Comparison of ENCODE assay signal across 17 mouse cellular contexts in the genomic region with DNA sequence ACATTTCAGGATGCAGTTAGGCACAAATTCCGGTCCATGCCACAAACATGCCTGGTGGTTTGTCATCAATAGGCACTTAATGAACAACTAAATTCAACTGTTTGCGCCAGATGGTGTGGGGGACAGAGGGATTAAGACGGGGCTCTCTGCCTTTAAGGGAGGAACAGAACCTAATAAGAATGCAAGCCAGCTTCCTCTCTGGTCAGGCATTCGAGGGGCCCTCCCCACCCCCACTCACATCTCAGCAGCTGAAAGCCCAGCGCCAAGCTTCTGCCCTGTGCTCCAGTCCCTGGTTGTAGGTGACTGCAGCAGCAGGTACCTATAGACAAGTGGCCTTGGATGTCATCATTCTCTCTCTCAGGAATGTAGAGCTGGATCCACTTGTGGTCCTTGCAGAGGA. TPM values are rescaled to one million over a fixed set of nuclear protein-coding genes. Genes with fewer than 3 reads are reported as not detected.
DNase-seq lines count a peak whose midpoint lies in the region; ATAC-seq lines count a peak whose summit lies in the region.
"Had no signal": no experiment of that assay in that cellular context is flagged by ENCODE, and none has a peak within 500 bp of the region (broad histone marks: within the 10 kb centered on the region; RNA-seq: fewer than 3 reads in every experiment).

No protein-coding gene starts in this region.

- no peak for DNase-seq in hindbrain, embryonic 10.5 days (ENCODE audit: low spot score)
- DNase-seq in embryonic facial prominence, embryonic 14.5 days (ENCODE audit: low spot score) = no peak
- DNase-seq in right cerebral cortex, postnatal 4 days = no peak
- no peak for DNase-seq in adrenal gland, postnatal 14 days
- DNase-seq: gastrocnemius, postnatal 10 days; lung, postnatal 14 days; spleen, adult 18-20 months had no signal

- no peaks in the 10 kb centered on the region for H3K27me3 ChIP-seq in hindbrain, embryonic 10.5 days (ENCODE audit: insufficient read depth, poor library complexity, severe bottlenecking)
- no peaks in the 10 kb centered on the region for H3K27me3 ChIP-seq in hindbrain, embryonic 16.5 days (replicated peaks; ENCODE audit: control insufficient read depth, insufficient read depth, low read length)
- H3K27me3 ChIP-seq in neural tube, embryonic 13.5 days = no peaks in the 10 kb centered on the region
- no peaks in the 10 kb centered on the region for H3K27me3 ChIP-seq in neural tube, embryonic 15.5 days (replicated peaks)
- no peaks in the 10 kb centered on the region for H3K27me3 ChIP-seq in embryonic facial prominence, embryonic 14.5 days (replicated peaks; ENCODE audit: control insufficient read depth, insufficient read depth, low read length)
- H3K27me3 ChIP-seq in limb, embryonic 15.5 days = no peaks in the 10 kb centered on the region
- H3K27me3 ChIP-seq: heart, embryonic 13.5 days; liver, embryonic 12.5 days; Patski had no signal

- 53% methylated on average over 5 of the region's 5 CpGs for WGBS in hindbrain, embryonic 10.5 days
- WGBS in hindbrain, embryonic 16.5 days = 57% methylated on average over 4 of the region's 5 CpGs
- 47% methylated on average over 5 of the region's 5 CpGs for WGBS in neural tube, embryonic 13.5 days
- WGBS in neural tube, embryonic 15.5 days = 47% methylated on average over 5 of the region's 5 CpGs
- 59% methylated on average over 5 of the region's 5 CpGs for WGBS in embryonic facial prominence, embryonic 14.5 days
- WGBS in limb, embryonic 15.5 days = 56% methylated on average over 5 of the region's 5 CpGs

- H3K4me3 ChIP-seq in hindbrain, embryonic 10.5 days = no peak overlapping the region
- H3K4me3 ChIP-seq in hindbrain, embryonic 16.5 days (ENCODE audit: low read length) = no peak overlapping the region
- H3K4me3 ChIP-seq in neural tube, embryonic 13.5 days = no peak overlapping the region
- H3K4me3 ChIP-seq in neural tube, embryonic 15.5 days (replicated peaks) = no peak overlapping the region
- H3K4me3 ChIP-seq in embryonic facial prominence, embryonic 14.5 days (ENCODE audit: low read depth, low read length) = no peak overlapping the region
- no peak overlapping the region for H3K4me3 ChIP-seq in limb, embryonic 15.5 days
- H3K4me3 ChIP-seq: heart, embryonic 13.5 days; layer of hippocampus, adult 2 months; liver, embryonic 12.5 days had no signal

- no peak for ATAC-seq in hindbrain, embryonic 16.5 days
- ATAC-seq in neural tube, embryonic 13.5 days (ENCODE audit: low read depth) = no peak
- ATAC-seq in neural tube, embryonic 15.5 days (ENCODE audit: low FRiP score) = no peak
- ATAC-seq in embryonic facial prominence, embryonic 14.5 days (ENCODE audit: low read depth) = no peak
- ATAC-seq in limb, embryonic 15.5 days (ENCODE audit: insufficient number of reproducible peaks, low FRiP score, low TSS enrichment, low read depth) = no peak
- ATAC-seq: CD4-positive, CD25-positive, alpha-beta regulatory T cell, adult 4 months; intestine, postnatal 0 days; liver, embryonic 12.5 days; Patski had no signal

- H3K9ac ChIP-seq in hindbrain, embryonic 16.5 days (ENCODE audit: low read depth, low read length) = no peak overlapping the region
- H3K9ac ChIP-seq in neural tube, embryonic 13.5 days = no peak overlapping the region
- H3K9ac ChIP-seq in neural tube, embryonic 15.5 days (replicated peaks) = no peak overlapping the region
- H3K9ac ChIP-seq in embryonic facial prominence, embryonic 14.5 days (ENCODE audit: low read depth, low read length) = no peak overlapping the region
- no peak overlapping the region for H3K9ac ChIP-seq in limb, embryonic 15.5 days
- H3K9ac ChIP-seq: heart, embryonic 13.5 days; liver, embryonic 12.5 days had no signal

- no peak overlapping the region for H3K4me2 ChIP-seq in hindbrain, embryonic 16.5 days (ENCODE audit: low read length)
- no peak overlapping the region for H3K4me2 ChIP-seq in neural tube, embryonic 13.5 days
- no peak overlapping the region for H3K4me2 ChIP-seq in neural tube, embryonic 15.5 days
- no peak overlapping the region for H3K4me2 ChIP-seq in embryonic facial prominence, embryonic 14.5 days (ENCODE audit: low read depth, low read length)
- no peak overlapping the region for H3K4me2 ChIP-seq in limb, embryonic 15.5 days
- H3K4me2 ChIP-seq: heart, embryonic 13.5 days; liver, embryonic 12.5 days had no signal

- H3K27ac ChIP-seq in hindbrain, embryonic 10.5 days = peak overlapping the region; percentile 79
- H3K27ac ChIP-seq in hindbrain, embryonic 16.5 days (ENCODE audit: low read depth, low read length) = no peak overlapping the region
- H3K27ac ChIP-seq in neural tube, embryonic 13.5 days (replicated peaks) = peak overlapping the region; percentile 83
- no peak overlapping the region for H3K27ac ChIP-seq in neural tube, embryonic 15.5 days (replicated peaks)
- H3K27ac ChIP-seq in embryonic facial prominence, embryonic 14.5 days (replicated peaks; ENCODE audit: low read depth, low read length) = peak overlapping the region; percentile 82
- peak overlapping the region; percentile 51; the same call in 1 of the 2 replicates for H3K27ac ChIP-seq in limb, embryonic 15.5 days
- H3K27ac ChIP-seq: layer of hippocampus, adult 2 months; liver, embryonic 12.5 days had no signal

- H3K9me3 ChIP-seq in hindbrain, embryonic 10.5 days = no peaks in the 10 kb centered on the region
- no peaks in the 10 kb centered on the region for H3K9me3 ChIP-seq in hindbrain, embryonic 16.5 days (ENCODE audit: control insufficient read depth, low read length)
- no peaks in the 10 kb centered on the region for H3K9me3 ChIP-seq in neural tube, embryonic 13.5 days
- H3K9me3 ChIP-seq in neural tube, embryonic 15.5 days (replicated peaks) = no peaks in the 10 kb centered on the region
- no peaks in the 10 kb centered on the region for H3K9me3 ChIP-seq in embryonic facial prominence, embryonic 14.5 days (ENCODE audit: control insufficient read depth, low read length)
- no peaks in the 10 kb centered on the region for H3K9me3 ChIP-seq in limb, embryonic 15.5 days
- H3K9me3 ChIP-seq: heart, embryonic 13.5 days; liver, embryonic 12.5 days had no signal

- H3K36me3 ChIP-seq in hindbrain, embryonic 10.5 days = no peaks in the 10 kb centered on the region
- no peaks in the 10 kb centered on the region for H3K36me3 ChIP-seq in hindbrain, embryonic 16.5 days (ENCODE audit: control insufficient read depth, insufficient read depth, low read length)
- H3K36me3 ChIP-seq in neural tube, embryonic 13.5 days = no peaks in the 10 kb centered on the region
- H3K36me3 ChIP-seq in neural tube, embryonic 15.5 days = no peaks in the 10 kb centered on the region
- no peaks in the 10 kb centered on the region for H3K36me3 ChIP-seq in embryonic facial prominence, embryonic 14.5 days (ENCODE audit: control insufficient read depth, insufficient read depth, low read length)
- no peaks in the 10 kb centered on the region for H3K36me3 ChIP-seq in limb, embryonic 15.5 days
- H3K36me3 ChIP-seq: heart, embryonic 13.5 days; liver, embryonic 12.5 days had no signal

- H3K4me1 ChIP-seq in hindbrain, embryonic 10.5 days (replicated peaks) = peaks cover 84% of the 10 kb centered on the region
- peaks cover 33% of the 10 kb centered on the region for H3K4me1 ChIP-seq in hindbrain, embryonic 16.5 days (ENCODE audit: control insufficient read depth, insufficient read depth, low read depth, low read length)
- H3K4me1 ChIP-seq in neural tube, embryonic 13.5 days (replicated peaks) = peaks cover 92% of the 10 kb centered on the region
- H3K4me1 ChIP-seq in neural tube, embryonic 15.5 days = peaks cover 79% of the 10 kb centered on the region
- H3K4me1 ChIP-seq in embryonic facial prominence, embryonic 14.5 days (ENCODE audit: control insufficient read depth, insufficient read depth, low read length) = peaks cover 87% of the 10 kb centered on the region
- peaks cover 79% of the 10 kb centered on the region for H3K4me1 ChIP-seq in limb, embryonic 15.5 days

RNA-seq across cellular contexts. Expression of a gene that starts 50.6 kb away (rescaled TPM):
- 126 and 130 TPM in 2 replicates for polyA plus RNA-seq in hindbrain, embryonic 10.5 days (2016; fragmentation: Nextera tagmentation; extraction: Ambion mirVana)
- polyA plus RNA-seq in hindbrain, embryonic 16.5 days (2015; fragmentation: Nextera tagmentation; extraction: Ambion mirVana) = 118 and 125 TPM in 2 replicates
- polyA plus RNA-seq in neural tube, embryonic 13.5 days (2015; fragmentation: Nextera tagmentation; extraction: Ambion mirVana) = 108 and 112 TPM in 2 replicates
- polyA plus RNA-seq in neural tube, embryonic 15.5 days (2015; fragmentation: Nextera tagmentation; extraction: Ambion mirVana) = 112 and 123 TPM in 2 replicates
- polyA plus RNA-seq in embryonic facial prominence, embryonic 14.5 days (2014; fragmentation: Nextera tagmentation; extraction: Ambion mirVana) = 129 and 133 TPM in 2 replicates
- polyA plus RNA-seq in limb, embryonic 15.5 days (2015; fragmentation: Nextera tagmentation; extraction: Ambion mirVana) = 128 and 131 TPM in 2 replicates
- 75.2 and 79.0 TPM in 2 replicates for total RNA-seq in adrenal gland, postnatal 14 days (2021)

RNA-seq across cellular contexts. Expression of a gene that starts 50.6 kb away (rescaled TPM):
- polyA plus RNA-seq in hindbrain, embryonic 10.5 days (2016; fragmentation: Nextera tagmentation; extraction: Ambion mirVana) = 21.5 and 24.7 TPM in 2 replicates
- polyA plus RNA-seq in hindbrain, embryonic 16.5 days (2015; fragmentation: Nextera tagmentation; extraction: Ambion mirVana) = 25.7 and 26.1 TPM in 2 replicates
- polyA plus RNA-seq in neural tube, embryonic 13.5 days (2015; fragmentation: Nextera tagmentation; extraction: Ambion mirVana) = 19.7 and 20.8 TPM in 2 replicates
- polyA plus RNA-seq in neural tube, embryonic 15.5 days (2015; fragmentation: Nextera tagmentation; extraction: Ambion mirVana) = 27.3 and 28.1 TPM in 2 replicates
- polyA plus RNA-seq in embryonic facial prominence, embryonic 14.5 days (2014; fragmentation: Nextera tagmentation; extraction: Ambion mirVana) = 21.1 and 23.8 TPM in 2 replicates
- polyA plus RNA-seq in limb, embryonic 15.5 days (2015; fragmentation: Nextera tagmentation; extraction: Ambion mirVana) = 22.8 and 27.2 TPM in 2 replicates
- total RNA-seq in adrenal gland, postnatal 14 days (2021) = 23.8 and 25.0 TPM in 2 replicates

Comparison
In these comparisons a context has a peak if more than half of its experiments do, and no peak if none do; other contexts are left out.
1. H3K27ac ChIP-seq: peak in hindbrain, embryonic 10.5 days (single experiment), neural tube, embryonic 13.5 days (single experiment), embryonic facial prominence, embryonic 14.5 days (single experiment) and limb, embryonic 15.5 days (single experiment); none in hindbrain, embryonic 16.5 days (single experiment) and neural tube, embryonic 15.5 days (single experiment).